Mouse (Mus musculus) embryo, embryonic 10 days (tissue): ENCODE data around the gene Sgcd.
"Not testable (repeated sequence)": the region's sequence is repeated elsewhere in the genome, so short reads cannot be mapped to it uniquely, and the experiment has no call there.

Experiments used
- DNase-seq: peaks from one replicate; pipeline ENCODE4 v3.0.0-alpha.2; 2015; ENCODE audit warnings: low spot score

Gene Sgcd

DNA sequence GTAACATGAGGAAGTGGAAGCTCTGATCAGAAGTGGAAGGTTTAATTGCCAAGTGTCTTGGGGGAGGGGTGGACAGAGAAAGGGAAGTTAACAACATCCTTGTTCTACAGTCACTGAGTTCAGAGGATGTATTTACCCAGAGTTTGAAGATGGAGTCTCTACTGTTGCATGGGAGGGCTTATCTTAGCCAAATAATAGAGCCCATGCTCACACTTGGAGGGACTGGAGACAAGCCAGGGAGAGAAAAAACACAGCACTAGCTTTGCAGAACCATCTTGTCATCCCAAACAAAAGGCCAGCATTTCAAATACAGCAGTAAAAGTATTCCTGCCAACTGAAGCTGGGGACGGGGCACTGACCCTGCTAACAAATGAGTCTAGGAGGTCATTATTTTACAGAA is 212.8 kb downstream of the Sgcd start:
- no peak for DNase-seq

DNA sequence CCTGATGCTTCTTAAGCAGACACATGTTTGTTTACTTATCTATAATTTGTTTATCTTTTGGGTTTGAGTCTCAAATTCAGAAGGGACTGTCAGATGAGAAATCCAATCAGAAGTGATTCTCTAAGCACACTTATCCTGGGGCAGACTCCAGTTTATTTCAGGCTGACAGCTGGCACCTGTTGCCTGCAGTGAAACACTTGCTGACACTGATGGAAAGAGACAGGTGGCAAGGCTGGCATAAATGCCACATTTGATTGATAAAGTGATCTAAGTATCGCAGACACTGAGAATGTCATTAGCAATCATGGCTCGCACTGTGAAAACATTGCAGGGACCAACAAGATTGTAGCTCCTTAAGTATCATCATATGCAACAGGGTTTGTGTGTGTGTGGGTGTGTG is 222.9 kb downstream of the Sgcd start:
- DNase-seq = no peak

DNA sequence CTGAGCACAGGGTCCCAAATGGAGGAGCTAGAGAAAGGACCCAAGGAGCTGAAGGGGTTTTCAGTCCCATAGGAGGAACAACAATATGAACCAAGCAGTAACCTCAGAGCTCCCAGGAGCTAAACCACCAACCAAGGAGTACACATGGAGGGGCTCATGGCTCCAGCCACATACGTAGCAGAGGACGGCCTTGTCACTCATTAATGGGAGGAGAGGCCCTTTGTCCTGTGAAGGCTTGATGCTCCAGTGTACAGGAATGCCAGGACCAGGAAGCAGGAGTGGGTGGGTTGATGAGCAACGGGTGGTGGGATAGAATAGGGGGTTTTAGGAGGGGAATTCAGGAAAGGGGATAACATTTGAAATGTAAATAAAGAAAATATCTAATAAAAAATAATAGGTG is 225.2 kb downstream of the Sgcd start:
- DNase-seq = not testable (repeated sequence)

DNA sequence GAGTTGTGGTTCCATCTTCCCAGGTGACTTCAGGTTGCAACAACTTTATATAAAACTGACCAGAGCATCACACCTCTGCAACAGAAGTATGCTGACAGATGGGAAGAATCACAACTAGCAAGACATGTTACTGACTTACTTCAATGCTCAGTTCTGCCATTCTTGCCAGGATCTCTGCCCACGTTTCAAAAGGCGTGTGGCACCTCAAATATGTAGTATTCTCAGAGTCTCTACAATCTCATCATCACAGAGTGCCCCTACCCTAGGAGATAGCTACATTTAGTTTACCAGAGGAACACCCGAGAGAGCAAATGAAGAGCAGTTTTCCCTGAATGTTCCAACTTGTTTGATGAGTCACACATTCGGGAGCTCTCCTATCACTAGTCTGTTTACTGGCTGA is 229.8 kb downstream of the Sgcd start:
- DNase-seq = no peak

DNA sequence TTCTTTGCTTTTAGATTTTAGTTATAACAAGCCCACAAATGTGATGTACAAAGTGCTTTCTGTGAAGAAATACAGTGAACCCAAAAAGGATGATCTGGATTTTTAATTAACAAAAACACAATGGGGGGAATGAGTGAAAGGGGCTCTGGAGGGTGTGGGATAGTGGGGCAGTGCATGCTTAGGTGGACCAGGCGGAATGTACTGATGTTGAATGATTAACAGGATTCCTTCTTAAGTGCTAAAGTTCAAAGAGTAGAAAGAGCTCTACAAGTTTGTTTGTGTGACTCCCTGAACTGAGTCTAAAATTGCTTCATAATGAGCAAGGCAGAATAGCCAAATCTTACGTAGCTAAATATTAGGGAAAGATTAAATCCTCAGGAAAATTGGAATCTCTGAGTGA is 246.0 kb downstream of the Sgcd start:
- DNase-seq = no peak

DNA sequence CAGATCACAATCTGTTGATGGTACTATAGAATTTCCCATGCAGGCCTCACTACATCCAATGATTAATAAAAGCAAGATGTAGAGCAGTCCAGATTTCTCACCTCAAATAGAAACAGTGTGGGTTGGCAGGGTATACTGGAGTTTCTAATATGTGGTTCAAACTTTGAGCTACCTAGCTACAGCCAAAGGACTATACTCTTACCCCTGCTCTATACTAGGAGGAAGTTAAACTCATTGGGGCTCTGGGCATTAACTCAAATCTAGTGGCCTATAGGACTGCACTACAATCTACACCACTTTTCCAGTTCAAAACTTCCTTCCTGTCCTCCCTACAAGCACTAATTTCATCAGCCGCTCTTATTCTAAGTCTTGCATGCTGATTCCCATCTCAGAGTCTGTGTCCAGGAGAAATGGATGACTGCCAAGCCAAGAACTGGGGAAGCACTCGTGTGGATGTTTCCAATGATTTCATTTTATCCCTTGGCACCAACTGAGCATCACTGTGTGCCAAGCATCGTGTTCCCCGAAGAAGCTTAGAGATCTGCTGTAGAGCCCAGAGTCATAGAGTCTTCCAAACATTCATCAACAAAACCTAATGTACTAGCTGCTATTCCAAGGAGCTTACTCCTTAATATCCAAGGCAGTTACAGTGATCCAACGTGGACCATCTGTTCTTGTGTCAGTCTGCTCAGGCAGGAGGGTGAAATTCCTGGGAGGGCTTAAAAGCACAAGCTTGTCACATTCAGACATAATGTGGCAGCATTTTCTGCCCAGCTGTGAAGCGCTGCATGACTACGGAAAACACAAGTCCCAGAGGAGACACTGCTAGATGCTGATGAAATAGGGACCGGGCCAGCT is 283.6 kb downstream of the Sgcd start:
- DNase-seq = no peak

DNA sequence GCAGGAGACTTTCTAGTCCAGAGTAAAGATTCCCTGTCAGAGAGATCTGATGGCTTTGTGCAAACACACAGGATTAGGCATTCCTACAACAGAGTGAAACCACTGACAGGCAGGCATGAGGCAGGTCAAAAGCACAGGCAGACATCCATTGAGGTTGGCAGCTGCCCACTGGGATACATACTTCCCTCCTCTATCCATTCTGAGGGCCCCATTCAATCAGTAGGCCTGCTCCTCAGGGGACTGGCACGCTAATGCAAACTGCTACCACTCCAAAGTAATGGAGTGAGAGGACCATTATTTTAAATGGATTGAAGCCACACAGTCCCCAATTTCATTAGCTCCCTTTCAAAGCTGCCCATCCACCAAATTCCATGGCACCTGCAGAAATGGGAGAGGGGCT is 293.2 kb downstream of the Sgcd start:
- DNase-seq = no peak

DNA sequence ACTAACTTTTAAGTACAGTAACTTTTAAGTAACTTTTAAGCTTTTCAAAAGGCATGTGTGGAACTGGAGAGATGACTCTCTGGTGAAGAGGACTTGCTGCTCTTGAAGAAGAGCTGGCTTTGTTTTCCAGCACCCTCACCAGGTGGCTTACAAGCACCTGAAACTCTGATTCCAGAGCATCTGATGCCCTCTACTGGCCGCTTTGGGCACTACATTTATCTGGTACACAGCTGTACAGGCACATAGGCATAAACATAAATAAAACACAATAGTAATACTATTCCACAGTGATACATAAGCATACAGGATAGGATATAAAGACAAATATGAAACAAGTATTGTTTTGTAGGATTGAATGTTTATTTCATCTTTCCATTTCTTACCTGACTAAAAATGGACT is 330.6 kb downstream of the Sgcd start:
- peak; percentile 60 for DNase-seq

DNA sequence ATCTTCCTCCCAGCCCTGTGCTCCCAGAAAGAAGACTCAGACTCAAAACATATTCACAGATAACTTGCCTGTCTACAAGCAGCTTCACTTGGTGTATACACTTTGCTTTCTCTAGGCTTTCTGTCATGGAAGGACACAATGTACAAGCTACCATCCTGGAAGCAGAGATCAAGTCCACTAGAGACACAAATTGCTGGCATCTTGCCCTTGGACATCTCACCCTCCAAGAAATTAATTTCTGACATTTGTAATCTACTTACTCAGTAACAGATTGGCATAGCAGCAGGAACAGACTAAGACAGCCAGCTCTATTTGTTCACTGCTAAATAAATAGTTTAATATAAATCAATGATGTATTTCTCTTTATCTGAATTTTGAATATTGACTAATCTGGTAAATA is 342.9 kb downstream of the Sgcd start:
- DNase-seq = no peak

DNA sequence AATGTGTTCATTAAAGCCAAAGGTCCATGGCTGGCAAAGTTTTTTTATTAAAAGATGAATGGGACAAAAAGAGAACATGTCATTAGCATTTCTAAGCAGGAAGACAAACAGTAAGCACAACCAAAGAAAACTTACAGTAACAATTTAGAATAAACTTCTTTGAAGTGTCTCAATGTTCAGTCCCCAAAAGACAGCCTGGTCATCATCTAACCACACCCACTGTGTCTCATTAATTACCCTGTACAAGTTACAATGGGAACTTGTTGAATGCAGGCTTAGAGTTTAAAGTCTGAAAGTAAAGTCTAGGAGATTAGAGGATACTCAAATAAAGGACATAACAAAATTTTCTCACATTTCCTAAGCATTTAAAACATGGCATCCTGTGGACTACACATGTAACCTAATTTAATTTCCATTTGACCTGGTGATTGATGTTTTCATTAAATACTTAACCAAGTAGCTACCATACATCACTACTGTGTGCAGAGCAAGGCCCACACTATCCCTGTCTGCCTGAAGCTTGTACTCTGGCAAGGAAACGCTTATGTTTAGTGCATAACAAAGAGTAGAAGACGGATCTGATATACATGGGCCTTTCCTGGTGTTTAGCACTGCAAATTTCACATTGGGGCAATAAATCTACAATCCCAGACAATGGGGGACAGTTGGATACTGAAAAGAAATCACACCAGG is 347.1 kb downstream of the Sgcd start:
- DNase-seq = no peak

DNA sequence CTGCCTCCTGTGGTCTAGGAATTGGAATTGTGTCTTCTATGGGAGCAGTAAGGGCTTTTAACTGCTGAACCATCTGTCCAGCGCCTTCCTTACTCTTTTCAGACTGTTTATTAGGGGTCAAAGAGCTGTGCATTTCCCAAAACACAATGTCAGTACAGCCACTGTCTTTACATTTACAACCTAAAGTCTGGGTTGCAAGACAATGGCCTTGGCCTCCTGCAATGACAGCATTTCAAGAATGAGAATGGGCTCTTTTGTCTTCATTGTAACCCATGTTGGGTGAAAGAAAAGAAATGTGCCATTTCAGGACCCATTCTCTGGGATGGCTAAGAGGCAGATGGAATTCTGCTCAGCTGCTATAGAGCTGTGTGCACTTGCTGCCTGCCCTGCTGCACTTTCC is 348.2 kb downstream of the Sgcd start:
- peak; percentile 65 for DNase-seq

DNA sequence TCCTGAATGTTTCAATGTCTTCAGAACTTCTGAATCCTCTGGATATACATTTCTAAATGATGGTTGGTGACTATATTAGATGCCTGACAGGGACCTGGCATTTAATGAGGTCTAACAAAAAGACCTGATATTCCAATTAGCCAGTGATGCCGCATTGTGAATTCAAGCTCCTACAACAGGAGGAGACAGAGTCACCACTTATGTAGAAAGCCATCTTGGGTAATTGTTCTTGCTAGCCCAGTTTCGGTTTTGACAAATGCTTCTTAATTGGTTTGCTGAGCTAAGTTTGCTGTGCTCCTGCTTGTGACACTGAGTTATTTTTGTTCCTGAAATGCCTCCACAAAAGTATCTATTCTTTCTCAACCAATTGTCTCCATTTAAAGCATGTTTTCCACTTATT is 358.6 kb downstream of the Sgcd start:
- DNase-seq = no peak

DNA sequence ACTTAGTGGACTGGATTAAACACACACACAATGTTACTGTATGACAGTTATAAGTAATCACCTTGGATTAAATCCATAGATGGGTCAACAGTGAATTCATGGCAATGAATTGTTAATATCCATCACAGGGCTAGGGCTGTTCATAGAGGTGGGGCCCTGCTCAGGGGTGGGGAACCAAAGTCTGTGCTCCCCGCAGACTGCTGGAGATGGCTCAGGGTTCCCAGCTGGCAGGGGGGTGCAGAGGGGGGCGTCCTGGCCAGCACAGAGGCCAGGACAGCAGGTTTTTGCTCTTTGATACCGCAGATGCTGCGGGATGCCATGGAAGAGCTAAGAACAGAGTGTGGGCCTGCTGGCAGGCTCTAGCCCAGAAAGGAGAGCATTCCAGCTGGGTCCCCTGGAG is 378.9 kb downstream of the Sgcd start:
- DNase-seq = no peak

DNA sequence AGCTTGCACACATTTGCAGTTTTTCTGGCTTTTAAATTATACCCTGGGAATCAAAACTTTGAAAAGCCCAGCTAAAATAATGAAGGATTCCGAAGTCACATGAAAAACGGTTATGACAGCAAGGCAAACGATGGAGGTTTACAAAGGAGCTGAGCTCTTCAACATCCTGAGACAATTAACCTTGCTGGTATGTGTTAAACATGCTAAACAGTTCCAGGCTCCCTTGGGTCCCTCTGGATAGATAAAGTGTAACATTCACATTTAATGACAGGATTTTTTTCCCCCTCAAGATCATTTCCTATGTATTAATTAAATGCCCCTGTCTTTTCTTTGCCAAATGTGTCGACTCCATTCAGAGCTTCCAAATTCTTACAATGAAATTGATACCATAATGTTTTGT is 414.1 kb downstream of the Sgcd start:
- DNase-seq = no peak

DNA sequence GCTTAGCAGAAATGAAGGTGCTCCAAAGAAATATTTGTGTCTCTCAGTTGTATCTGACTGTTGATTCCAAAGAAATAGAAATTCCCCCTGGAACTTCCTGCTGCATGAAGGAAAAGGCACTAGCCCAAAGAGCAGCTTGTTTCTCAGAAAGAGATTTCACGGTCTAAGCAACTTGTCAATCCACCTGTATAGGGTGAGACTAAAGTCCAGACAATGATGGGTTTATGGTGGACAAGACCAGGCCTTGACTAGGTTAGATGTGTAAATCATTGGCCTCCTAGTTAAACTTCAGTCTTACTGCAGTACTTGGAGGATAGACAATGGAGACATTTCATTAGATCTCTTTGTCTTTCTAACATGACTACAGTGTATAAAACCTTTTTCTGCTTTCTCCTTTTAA is 420.3 kb downstream of the Sgcd start:
- DNase-seq = no peak

DNA sequence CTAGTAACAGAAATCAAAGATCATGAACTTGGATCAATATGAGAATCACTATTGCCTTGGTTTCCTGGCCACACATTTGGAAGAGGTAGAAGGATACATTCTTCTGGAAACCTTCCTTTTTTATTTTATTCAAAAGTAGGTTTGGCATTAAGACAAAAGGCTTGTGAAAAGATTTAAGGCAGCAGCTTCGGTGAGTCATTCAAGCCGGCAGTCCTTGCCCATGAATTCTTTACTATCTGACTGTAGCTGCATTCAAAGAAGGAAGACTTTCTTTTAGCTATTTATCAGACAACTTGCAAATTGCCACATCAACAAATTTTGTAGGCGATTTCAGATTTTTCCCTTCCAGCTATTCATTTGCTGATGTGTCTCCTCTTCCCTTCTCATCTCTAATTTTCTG is 422.6 kb downstream of the Sgcd start:
- DNase-seq = no peak

DNA sequence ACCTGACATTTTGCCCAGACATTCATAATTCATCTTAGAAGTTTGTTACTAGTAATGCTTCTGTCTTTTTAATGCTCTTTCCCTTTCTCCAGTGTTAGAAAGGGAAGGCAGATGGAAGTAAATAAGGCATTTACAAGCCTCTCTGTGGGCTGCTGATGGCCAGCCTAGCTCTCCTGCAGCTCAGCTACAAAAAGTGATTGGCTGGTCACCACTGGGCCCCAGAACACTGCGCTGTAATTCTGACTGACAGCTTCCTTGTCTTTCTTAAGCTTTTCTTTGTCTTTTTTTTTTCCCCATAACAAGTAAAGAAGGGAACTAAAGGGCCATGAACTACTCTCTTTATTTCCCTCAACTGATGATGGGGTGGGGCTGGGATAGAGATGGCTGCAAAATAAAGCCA is 463.9 kb downstream of the Sgcd start:
- DNase-seq = peak; percentile 30

DNA sequence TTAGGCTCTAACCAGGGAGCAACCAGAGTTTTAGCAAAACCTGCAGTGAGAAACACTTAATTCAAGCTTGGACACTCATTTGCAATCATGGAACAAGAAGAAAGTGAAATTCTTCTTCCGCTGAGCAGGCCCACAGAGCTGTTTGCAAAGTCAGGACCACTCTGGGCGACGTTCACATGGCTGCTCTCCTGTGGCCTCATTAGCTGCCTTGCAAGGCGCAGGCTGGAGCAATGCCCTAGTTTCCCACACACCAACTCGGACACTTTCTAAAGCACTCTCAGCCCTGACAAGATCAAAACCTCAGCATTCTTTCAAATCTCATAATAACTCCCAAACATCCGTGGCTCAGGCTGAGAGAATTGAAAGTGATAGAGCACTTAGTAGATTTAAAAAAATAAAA is 480.7 kb downstream of the Sgcd start:
- DNase-seq = no peak

DNA sequence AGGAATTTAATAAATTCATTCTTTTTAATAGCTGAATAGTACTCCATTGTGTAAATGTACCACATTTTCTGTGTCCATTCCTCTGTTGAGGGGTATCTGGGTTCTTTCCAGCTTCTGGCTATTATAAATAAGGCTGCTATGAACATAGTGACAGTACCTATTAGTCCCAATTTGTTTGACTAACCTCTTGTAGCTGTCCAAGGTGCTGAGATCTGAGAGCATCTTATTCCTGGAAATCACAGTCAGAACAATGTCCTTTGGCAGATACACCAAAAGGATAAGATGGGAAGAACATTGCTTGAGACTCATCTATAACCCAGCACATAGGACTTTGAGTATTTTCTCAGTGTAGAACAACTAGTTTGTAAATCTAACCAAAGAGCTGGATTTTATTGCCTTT is 485.5 kb downstream of the Sgcd start:
- DNase-seq = peak; percentile 68

DNA sequence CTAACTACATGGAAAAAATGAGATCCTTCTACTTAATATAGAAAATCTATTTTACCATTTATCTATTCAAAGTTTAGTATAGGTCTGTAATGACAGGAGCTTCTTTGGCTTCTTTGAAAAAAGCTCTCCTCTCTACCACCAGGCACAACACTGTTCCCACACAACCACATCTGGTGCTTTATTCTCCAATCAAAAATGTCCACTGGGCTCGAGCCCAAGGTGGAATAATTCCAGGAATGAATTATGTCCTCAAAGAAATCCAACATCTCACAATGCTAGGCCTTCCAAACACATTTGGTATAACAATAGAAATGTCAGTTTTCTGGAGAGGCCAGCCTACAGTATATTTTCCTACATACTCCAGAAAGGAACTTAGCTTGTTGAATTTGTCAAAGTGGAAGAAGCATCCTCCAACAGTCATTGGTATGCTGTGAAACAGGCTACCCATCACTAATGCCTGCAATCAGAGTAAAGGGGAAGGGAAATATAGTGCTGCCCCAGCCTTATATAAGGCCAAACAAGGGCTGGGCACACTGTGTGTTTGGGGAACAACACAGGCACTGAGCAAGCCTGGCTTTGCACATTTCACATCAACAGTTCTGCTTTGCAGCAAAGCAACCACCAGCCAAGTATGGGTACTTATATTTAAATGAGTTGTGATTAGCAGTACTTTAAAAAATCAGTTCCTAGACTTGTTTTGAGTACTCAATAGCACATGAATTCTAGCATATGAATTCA is 515.1 kb downstream of the Sgcd start:
- no peak for DNase-seq

DNA sequence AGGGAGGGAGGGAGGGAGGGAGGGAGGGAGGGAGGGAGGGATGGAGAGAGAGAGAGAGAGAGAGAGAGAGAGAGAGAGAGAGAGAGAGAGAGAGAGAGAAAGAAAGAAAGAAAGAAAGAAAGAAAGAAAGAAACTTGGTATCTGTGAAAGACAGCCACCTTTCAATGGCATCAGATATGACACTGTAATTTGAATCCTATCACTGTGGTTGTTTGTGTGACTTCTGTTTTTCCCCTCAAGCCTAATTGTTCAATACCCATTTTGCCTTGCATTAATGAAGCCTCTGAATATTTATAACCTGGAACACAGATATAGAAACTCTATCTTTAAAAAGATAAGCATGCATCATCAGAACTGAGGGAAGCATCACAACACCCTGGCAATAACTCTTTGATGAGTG is 528.1 kb downstream of the Sgcd start:
- DNase-seq = not testable (repeated sequence)

DNA sequence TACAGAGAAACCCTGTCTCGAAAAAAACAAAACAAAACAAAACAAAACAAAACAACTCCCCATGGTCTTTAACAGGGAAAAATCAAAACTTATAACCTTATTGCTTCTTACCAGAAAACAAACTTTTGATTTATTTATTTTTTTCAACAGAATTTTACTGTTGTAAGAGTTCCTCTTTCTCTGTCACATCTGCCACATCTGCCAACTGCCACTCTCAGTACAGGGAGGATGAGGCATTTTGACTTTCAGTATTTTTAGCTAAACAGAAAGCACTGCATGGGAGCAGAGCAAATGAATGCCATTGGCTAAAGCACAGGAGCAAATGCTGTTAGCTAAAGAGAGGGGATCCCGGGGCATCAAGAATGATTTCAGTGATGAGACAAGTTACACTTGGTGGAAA is 528.6 kb downstream of the Sgcd start:
- DNase-seq = no peak

DNA sequence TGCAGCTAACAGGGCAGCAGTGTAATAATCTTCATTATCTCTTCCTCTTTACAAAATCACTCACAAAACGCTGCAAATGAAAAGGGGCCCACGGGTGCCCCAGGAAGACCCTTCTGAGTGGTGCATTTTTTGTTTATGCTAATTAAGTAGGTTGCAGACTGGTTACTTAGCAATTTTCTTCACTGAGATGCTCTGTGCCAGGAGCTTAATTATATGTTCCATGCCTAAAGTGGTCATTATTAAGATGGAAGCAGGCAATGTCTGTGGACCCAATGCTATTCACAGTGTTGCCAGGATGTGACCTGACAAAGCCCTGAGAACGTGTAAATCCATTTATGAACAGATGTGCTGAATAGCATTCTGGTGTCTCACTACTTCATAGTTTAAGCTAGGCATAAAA is 529.6 kb downstream of the Sgcd start:
- no peak for DNase-seq
